In genomic region chr1:146027650-146028049, GRCm38 (mm10) we compare ENCODE assay signal across 27 mouse cellular contexts.
A peak's percentile ranks its signal among the peaks of the same experiment; 100 is the strongest.
DNase-seq lines count a peak whose midpoint lies in the region.
"Had no signal": no experiment of that assay in that cellular context is flagged by ENCODE, and none has a peak within 500 bp of the region (broad histone marks: within the 10 kb centered on the region; RNA-seq: fewer than 3 reads in every experiment).

No protein-coding gene starts in this region.

- H3K4me1 ChIP-seq in embryonic facial prominence, embryonic 10.5 days: no peaks in the 10 kb centered on the region
- H3K4me1 ChIP-seq: embryonic facial prominence, embryonic 13.5 days; forebrain, embryonic 13.5 days; heart, embryonic 10.5 days; limb, embryonic 13.5 days; liver, embryonic 12.5 days; midbrain, embryonic 13.5 days; neural tube, embryonic 12.5 days; stomach, embryonic 15.5 days had no signal

- no peaks in the 10 kb centered on the region for H3K27me3 ChIP-seq in embryonic facial prominence, embryonic 10.5 days (replicated peaks; ENCODE audit: low read depth, poor library complexity, severe bottlenecking)
- H3K27me3 ChIP-seq: CH12.LX; embryonic facial prominence, embryonic 13.5 days; forebrain, embryonic 13.5 days; limb, embryonic 13.5 days; liver, embryonic 12.5 days; midbrain, embryonic 13.5 days; neural tube, embryonic 12.5 days; Patski; stomach, embryonic 15.5 days had no signal

- WGBS in embryonic facial prominence, embryonic 10.5 days: 91% methylated on average over 4 of the region's 4 CpGs

- intact Hi-C loops in left cerebral cortex, postnatal 4 days (cut with DNase I): no loop called here
- intact Hi-C loops in left cerebral cortex, postnatal 36 days (cut with DNase I): no loop called here
- intact Hi-C loops in heart, postnatal 36 days (cut with DNase I): no loop called here

- H3K9me3 ChIP-seq in embryonic facial prominence, embryonic 10.5 days: no peaks in the 10 kb centered on the region
- H3K9me3 ChIP-seq: embryonic facial prominence, embryonic 13.5 days; forebrain, embryonic 13.5 days; heart, embryonic 10.5 days; limb, embryonic 13.5 days; liver, embryonic 12.5 days; midbrain, embryonic 13.5 days; neural tube, embryonic 12.5 days; stomach, embryonic 15.5 days had no signal

- DNase-seq in left cerebral cortex, postnatal 4 days: peak; percentile 83
- DNase-seq in left cerebral cortex, postnatal 36 days (ENCODE audit: low spot score in 2 of 2): no peak
- peak; percentile 34 for DNase-seq in cerebellum, adult 11 months
- DNase-seq in cerebellum, adult 9-10 months: peak; percentile 66
- DNase-seq in forelimb bud, embryonic 11.5 days (ENCODE audit: low read depth, low spot score): peak; percentile 2
- no peak for DNase-seq in embryonic facial prominence, embryonic 10.5 days (ENCODE audit: low spot score)
- no peak for DNase-seq in heart, postnatal 36 days
- DNase-seq: B cell, adult 2 months; gastrocnemius, postnatal 10 days; kidney, adult 18-20 months; lung, adult 18-20 months; lung, postnatal 10 days; retina, postnatal 1 day; thymus, postnatal 36 days had no signal

- no peak overlapping the region for H3K4me3 ChIP-seq in embryonic facial prominence, embryonic 10.5 days
- H3K4me3 ChIP-seq: embryonic facial prominence, embryonic 13.5 days; erythroblast, embryonic 14.5 days; forebrain, embryonic 13.5 days; heart, embryonic 10.5 days; limb, embryonic 13.5 days; liver, embryonic 12.5 days; midbrain, embryonic 13.5 days; neural tube, embryonic 12.5 days; stomach, embryonic 15.5 days had no signal

- no peaks in the 10 kb centered on the region for H3K36me3 ChIP-seq in embryonic facial prominence, embryonic 10.5 days (replicated peaks)
- H3K36me3 ChIP-seq: embryonic facial prominence, embryonic 13.5 days; G1E; heart, embryonic 10.5 days; limb, embryonic 13.5 days; liver, embryonic 12.5 days; midbrain, embryonic 13.5 days; neural tube, embryonic 12.5 days; stomach, embryonic 15.5 days had no signal

- H3K27ac ChIP-seq in embryonic facial prominence, embryonic 10.5 days (replicated peaks): no peak overlapping the region
- H3K27ac ChIP-seq: embryonic facial prominence, embryonic 13.5 days; forebrain, embryonic 13.5 days; heart, embryonic 10.5 days; kidney, postnatal 0 days; limb, embryonic 13.5 days; liver, embryonic 12.5 days; midbrain, embryonic 13.5 days; neural tube, embryonic 12.5 days; stomach, embryonic 15.5 days had no signal

Comparison
In these comparisons a context has a peak if more than half of its experiments do, and no peak if none do; other contexts are left out.
1. DNase-seq: peak in left cerebral cortex, postnatal 4 days (single experiment), cerebellum, adult 11 months (single experiment), cerebellum, adult 9-10 months (single experiment) and forelimb bud, embryonic 11.5 days (single experiment); none in left cerebral cortex, postnatal 36 days (0 of 2), embryonic facial prominence, embryonic 10.5 days (single experiment) and heart, postnatal 36 days (0 of 2).